Mouse (Mus musculus) liver, embryonic 13.5 days (tissue): Measurements from ENCODE around the gene Gm11037. TPM values are rescaled to one million over a fixed set of nuclear protein-coding genes. Genes with fewer than 3 reads are reported as not detected.

Experiments used
- ATAC-seq: fragments of 200-750 bp; cut with Nextera tagmentation; 2 replicates; pipeline ENCODE4 v1.8.0; 2017; ENCODE audit warnings: low read depth, mild to moderate bottlenecking, moderate number of reproducible peaks, moderate library complexity
- DNase-seq: peaks from one replicate; pipeline ENCODE4 v3.0.0; 2022
- H3K27ac ChIP-seq: fragments of 300-500 bp; sonication (generic); 2 replicates; pipeline ENCODE4 v1.5.1; 2015; ENCODE audit warnings: moderate library complexity, mild to moderate bottlenecking, inconsistent platforms
- H3K27me3 ChIP-seq: fragments of 300-500 bp; sonication (generic); 2 replicates; pipeline ENCODE4 v1.6.1; 2015; ENCODE audit warnings: mild to moderate bottlenecking, inconsistent platforms
- H3K36me3 ChIP-seq: fragments of 300-500 bp; sonication (generic); 2 replicates; pipeline ENCODE4 v1.6.1; 2015; ENCODE audit warnings: mild to moderate bottlenecking, inconsistent platforms
- H3K4me1 ChIP-seq: fragments of 300-500 bp; sonication (generic); replicated peaks from 2 replicates; pipeline ENCODE4 v1.6.1; 2015; ENCODE audit warnings: inconsistent platforms
- H3K4me2 ChIP-seq: fragments of 300-500 bp; sonication (generic); 2 replicates; pipeline ENCODE4 v1.6.1; 2015; ENCODE audit warnings: inconsistent platforms, mild to moderate bottlenecking, moderate library complexity
- H3K4me3 ChIP-seq: fragments of 300-500 bp; sonication (generic); replicated peaks from 2 replicates; pipeline ENCODE4 v1.5.1; 2015; ENCODE audit warnings: mild to moderate bottlenecking, inconsistent platforms
- H3K9ac ChIP-seq: fragments of 300-500 bp; sonication (generic); 2 replicates; pipeline ENCODE4 v1.6.1; 2015; ENCODE audit warnings: mild to moderate bottlenecking, inconsistent platforms
- H3K9me3 ChIP-seq: fragments of 300-500 bp; sonication (generic); replicated peaks from 2 replicates; pipeline ENCODE4 v1.6.1; 2016; ENCODE audit warnings: inconsistent platforms
- WGBS: fragments of 180-500 bp; shearing (Covaris S2); methylation state at CpG from one replicate; pipeline ENCODE4 v1.1.7; 2015; ENCODE audit not compliant: insufficient replicate concordance; 5-methylcytosine and 5-hydroxymethylcytosine counted together
- polyA plus RNA-seq: library from polyadenylated mRNA; unstranded; fragments of >200 nt; fragmentation: Nextera tagmentation; extraction: Ambion mirVana; gene quantifications from 2 replicates; pipeline ENCODE4 v1.2.1, GENCODE M21; 2015

Gm11037 gene
- polyA plus RNA-seq, 1 experiment from 2014 or later: not detected

DNA sequence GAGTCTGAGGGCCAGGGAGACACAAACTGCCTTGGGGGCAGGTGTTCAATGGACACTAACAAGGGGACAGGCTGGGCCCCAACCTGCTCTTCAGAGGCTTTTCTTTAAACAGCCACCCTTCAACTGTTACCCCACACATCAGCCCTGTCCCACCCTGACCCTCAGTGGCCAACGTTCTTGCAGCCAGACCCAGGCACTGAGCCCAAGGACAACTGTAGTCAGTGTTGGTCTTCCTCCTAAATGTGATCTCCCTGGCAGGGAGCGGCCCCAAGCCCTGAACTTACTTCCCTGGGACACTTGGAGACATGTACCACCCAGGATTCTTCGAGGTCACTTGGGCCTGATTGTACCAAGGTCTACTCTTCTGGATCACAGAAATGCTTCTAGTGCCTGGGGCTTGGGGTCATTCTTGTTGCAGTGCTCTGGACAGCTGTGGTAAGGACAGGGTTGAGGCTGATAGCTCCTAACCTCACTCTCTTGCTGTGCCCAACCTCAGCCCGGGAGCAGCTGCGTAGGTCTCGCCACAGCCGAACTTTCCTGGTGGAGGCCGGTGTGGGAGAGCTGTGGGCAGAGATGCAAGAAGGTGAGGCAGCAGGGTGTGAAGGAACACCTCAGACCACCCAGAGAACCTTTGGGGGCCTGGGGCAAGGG is 8.2 kb downstream of the Gm11037 start:
- no peaks in the 10 kb centered on the region for H3K9me3 ChIP-seq
- peak overlapping the region; percentile 1; the same call in 1 of the 2 replicates for H3K9ac ChIP-seq
- H3K4me3 ChIP-seq: no peak overlapping the region
- peak overlapping the region; percentile 23; the same call in 1 of the 2 replicates for H3K27ac ChIP-seq
- H3K27me3 ChIP-seq: no peaks in the 10 kb centered on the region
- H3K36me3 ChIP-seq: peaks cover 53% of the 10 kb centered on the region
- peaks cover 69% of the 10 kb centered on the region for H3K4me1 ChIP-seq
- no peak overlapping the region for H3K4me2 ChIP-seq
- DNase-seq (no peak), ATAC-seq (no peak)
- 87% methylated on average over 8 of the region's 8 CpGs for WGBS

DNA sequence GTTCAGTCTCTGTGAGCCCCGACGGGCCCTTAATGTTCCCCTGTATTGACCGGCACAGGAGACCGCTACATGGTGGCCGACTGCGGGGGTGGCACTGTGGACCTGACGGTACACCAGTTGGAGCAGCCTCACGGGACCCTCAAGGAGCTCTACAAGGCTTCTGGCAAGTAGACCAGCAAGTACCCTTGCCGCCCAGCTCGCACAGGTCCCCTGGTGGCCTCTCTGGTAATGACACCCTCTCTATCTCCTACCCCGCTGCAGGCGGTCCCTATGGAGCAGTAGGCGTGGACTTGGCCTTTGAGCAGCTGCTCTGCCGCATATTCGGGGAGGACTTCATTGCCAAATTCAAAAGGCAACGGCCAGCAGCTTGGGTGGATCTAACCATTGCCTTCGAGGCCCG is 9.3 kb downstream of the Gm11037 start:
- H3K9ac ChIP-seq: peak overlapping the region; percentile 53
- ATAC-seq (peak; percentile 83), DNase-seq (peak; percentile 83)
- peaks cover 64% of the 10 kb centered on the region for H3K36me3 ChIP-seq
- WGBS: 25% methylated on average over 18 of the region's 18 CpGs
- peak overlapping the region; percentile 66 for H3K27ac ChIP-seq
- H3K4me2 ChIP-seq: peak overlapping the region; percentile 28; the same call in 1 of the 2 replicates
- H3K9me3 ChIP-seq: no peaks in the 10 kb centered on the region
- no peaks in the 10 kb centered on the region for H3K27me3 ChIP-seq
- H3K4me3 ChIP-seq: 0 out of 2 replicates have a peak overlapping the region, but pooled peaks have one; percentile 8
- H3K4me1 ChIP-seq: peaks cover 63% of the 10 kb centered on the region

DNA sequence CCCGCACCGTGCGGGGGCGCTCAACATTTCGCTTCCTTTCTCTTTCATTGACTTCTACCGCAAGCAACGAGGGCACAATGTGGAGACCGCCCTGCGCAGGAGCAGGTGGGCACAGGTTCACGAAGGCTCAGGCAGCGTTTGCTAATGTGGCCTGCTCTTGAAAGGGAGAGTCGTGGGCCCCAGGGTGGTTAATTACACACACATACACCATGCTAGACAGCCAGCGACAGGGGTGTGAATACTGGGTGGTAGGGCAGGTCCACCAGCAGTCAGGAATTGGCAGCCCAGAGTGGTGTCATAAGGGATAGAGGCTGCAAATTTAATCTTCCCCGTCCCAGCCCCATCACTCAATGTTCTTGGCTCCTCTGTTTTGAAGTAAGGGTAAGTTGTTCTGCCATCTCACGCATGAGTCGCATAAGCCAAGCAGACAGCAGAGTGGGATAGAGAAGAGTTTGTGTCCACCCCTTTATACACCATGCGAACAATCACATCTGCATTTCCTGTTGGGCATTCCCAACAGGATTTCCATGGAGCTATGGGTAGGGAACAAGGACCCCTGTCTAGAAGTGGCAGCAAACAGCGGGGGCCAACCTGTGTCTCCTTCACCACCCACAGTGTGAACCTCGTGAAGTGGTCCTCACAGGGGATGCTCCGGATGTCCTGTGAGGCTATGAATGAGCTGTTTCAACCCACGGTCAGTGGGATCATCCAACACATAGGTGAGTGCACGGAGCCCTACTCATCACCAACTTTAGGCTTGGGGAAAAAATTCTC is 9.9 kb downstream of the Gm11037 start:
- Histone ChIP-seq H3K4me1 (peaks cover 57% of the 10 kb centered on the region), H3K36me3 (peaks cover 70% of the 10 kb centered on the region), H3K4me3 (0 out of 2 replicates have a peak overlapping the region, but pooled peaks have one; percentile 8), H3K9me3 (no peaks in the 10 kb centered on the region), H3K27ac (peak overlapping the region; percentile 47), H3K9ac (peak overlapping the region; percentile 53), H3K4me2 (peak overlapping the region; percentile 28; the same call in 1 of the 2 replicates), H3K27me3 (no peaks in the 10 kb centered on the region)
- ATAC-seq (peak; percentile 12; the same call in 1 of the 2 replicates), DNase-seq (no peak)
- 83% methylated on average over 22 of the region's 22 CpGs for WGBS

DNA sequence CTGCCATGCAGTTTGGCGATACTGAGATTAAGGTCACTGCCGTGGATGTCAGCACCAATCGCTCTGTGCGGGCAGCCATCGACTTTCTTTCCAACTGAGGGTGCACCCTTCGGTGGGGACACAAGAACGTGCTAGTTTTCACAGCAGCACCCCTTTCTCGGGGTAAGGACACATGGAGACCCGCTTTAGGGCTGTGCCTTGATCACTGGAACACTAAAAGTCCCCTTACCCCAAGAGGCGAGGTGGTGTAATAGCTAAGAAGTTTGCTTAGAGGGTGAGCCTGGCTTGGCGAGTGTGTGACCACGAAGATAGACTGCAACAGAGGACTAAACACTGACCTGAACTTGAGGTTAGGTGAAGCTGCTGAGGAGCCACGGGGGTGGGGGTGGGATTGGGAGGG is 11.8 kb downstream of the Gm11037 start:
- peaks cover 78% of the 10 kb centered on the region for H3K36me3 ChIP-seq
- 72% methylated on average over 13 of the region's 13 CpGs for WGBS

DNA sequence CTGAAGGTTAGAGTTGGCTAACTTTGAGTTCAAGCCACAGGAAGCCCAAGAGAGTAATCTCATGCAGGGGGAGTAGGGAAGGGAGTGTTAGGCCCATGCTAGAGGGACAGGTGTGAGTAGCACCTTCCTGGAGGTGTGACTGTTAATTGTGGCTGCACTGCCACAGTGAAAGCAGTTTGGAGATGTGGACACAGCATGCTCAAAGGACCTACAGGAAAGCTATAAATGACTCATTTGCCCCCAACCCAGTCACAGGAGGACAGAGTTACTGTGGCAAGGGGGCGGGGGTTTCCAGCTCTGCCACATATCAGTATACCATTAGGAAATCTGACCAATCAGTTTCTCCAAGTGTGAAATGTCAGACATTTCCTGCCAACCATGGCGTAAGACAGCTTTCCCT is 12.2 kb downstream of the Gm11037 start:
- Histone ChIP-seq H3K4me1 (peaks cover 44% of the 10 kb centered on the region), H3K27me3 (no peaks in the 10 kb centered on the region), H3K36me3 (peaks cover 82% of the 10 kb centered on the region), H3K4me3 (no peak overlapping the region), H3K9me3 (no peaks in the 10 kb centered on the region), H3K4me2 (no peak overlapping the region), H3K9ac (no peak overlapping the region), H3K27ac (no peak overlapping the region)
- no peak for ATAC-seq
- DNase-seq: no peak
- WGBS: 80% methylated on average over 2 of the region's 2 CpGs

More for the DNA sequence above, 11.8 kb downstream of the Gm11037 start:
- DNase-seq (no peak), ATAC-seq (no peak)
- Histone ChIP-seq H3K27ac (no peak overlapping the region), H3K27me3 (no peaks in the 10 kb centered on the region), H3K9me3 (no peaks in the 10 kb centered on the region), H3K4me2 (no peak overlapping the region), H3K9ac (no peak overlapping the region), H3K4me1 (peaks cover 44% of the 10 kb centered on the region), H3K4me3 (no peak overlapping the region)

DNA sequence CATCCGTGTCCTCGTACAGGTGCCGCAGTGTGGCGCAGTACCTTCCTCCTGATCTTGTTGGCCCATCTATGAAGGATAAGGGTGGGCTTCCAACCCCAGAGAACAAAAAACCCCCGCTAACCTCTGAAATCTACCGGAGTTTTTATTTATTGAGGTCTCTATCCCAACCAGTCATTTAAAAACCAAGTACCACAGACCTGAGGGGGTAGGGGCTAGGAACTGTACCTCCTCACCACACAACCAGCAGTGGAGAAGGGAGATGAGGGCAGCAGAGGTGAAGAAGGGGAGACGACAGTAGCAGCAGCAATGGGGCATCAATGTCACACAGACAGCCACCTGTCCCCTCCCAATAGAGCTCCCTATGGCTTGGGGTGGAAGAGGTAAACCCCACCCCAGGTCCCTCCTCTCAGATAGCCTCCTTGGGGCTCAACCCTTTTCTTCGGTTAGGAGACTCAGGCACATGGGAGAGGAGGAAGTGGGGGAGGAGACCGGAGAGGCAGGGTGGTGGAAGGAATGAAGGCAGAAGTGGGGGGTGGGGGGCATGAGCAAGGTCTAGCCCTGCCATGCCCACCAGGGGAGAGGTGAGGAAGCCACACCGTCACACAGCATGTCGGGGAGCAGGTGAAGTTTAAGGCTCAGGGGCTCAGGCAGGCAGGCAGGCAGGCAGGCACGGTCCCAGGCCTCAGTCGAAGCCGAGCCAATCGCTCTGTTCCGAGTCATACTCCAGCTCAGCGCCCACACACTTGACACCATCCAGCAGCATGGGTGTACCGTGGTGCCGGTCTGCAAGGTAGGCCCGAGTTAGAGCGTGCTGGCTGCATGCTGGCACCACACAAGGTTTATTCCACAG is 13.1 kb downstream of the Gm11037 start:
- Histone ChIP-seq H3K4me2 (no peak overlapping the region), H3K27ac (peak overlapping the region; percentile 23; the same call in 1 of the 2 replicates), H3K9ac (no peak overlapping the region), H3K4me3 (no peak overlapping the region), H3K4me1 (peaks cover 44% of the 10 kb centered on the region), H3K27me3 (no peaks in the 10 kb centered on the region), H3K9me3 (no peaks in the 10 kb centered on the region), H3K36me3 (peaks cover 91% of the 10 kb centered on the region)
- WGBS: 75% methylated on average over 21 of the region's 21 CpGs
- ATAC-seq (no peak), DNase-seq (no peak)

DNA sequence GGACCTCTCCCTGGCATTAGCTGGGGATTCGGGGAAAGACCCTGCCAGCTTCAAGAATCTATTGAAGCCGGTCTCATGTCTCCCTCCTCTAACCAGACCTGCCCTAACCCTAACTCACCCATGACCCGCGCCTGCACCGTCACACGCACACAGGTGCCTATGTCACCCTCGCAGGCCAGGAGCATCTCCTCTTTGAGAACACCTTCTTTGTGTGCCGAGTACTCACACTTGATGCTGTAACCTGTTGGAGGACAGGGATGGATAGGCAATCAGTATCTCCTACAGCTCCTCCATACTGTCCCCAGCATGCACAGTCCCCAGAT is 13.7 kb downstream of the Gm11037 start:
- Histone ChIP-seq H3K27me3 (no peaks in the 10 kb centered on the region), H3K9me3 (no peaks in the 10 kb centered on the region), H3K4me1 (peaks cover 44% of the 10 kb centered on the region), H3K4me3 (no peak overlapping the region), H3K27ac (peak overlapping the region; percentile 23; the same call in 1 of the 2 replicates), H3K4me2 (no peak overlapping the region), H3K9ac (no peak overlapping the region; the same call in 1 of the 2 replicates), H3K36me3 (peaks cover 96% of the 10 kb centered on the region)
- 96% methylated on average over 8 of the region's 8 CpGs for WGBS
- no peak for DNase-seq
- no peak for ATAC-seq

DNA sequence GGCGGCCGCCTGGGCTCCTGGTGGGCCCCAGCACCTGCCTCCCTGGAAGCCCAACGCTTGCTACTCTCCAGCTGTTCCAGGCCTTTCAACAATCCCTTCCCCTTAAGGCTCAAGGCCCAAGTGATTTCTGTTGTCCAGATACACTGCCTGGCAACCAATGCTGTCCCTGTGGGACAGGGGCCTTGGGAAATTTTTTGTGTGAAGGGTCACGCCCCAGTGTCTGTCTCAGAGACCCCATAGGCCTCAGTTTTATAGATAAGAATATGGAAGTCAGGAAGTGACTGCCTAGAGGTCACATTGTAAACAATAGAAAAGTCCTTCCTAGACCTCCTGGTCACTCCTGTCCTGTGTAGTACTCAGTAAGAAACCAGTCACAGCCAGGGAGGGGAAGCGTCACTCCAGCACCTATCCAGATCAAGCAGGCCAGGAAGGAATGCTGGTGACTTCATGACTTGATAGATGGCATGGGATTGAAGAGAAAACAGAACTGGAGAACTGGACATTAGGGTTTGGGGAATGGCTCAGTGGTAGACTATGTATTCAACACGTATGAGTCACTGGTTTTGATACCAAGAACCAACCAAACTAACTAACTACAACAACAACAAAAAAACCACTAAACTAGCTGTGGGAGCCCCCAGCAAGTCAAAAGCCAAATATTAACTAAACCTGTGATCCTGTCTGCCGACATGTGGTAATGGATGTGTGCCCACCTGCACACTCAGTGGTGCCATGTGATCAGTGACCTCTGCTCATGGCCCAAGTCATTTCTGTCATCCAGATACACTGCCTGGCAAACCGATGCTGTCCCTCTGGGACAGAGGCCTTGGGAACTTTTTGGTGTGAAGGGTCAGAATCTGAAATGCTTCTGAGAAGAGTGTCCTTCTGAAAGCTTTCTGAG is 15.3 kb downstream of the Gm11037 start:
- H3K27me3 ChIP-seq: no peaks in the 10 kb centered on the region
- H3K9me3 ChIP-seq: no peaks in the 10 kb centered on the region
- no peak overlapping the region for H3K4me3 ChIP-seq
- DNase-seq: no peak
- H3K4me2 ChIP-seq: no peak overlapping the region
- peaks cover 97% of the 10 kb centered on the region for H3K36me3 ChIP-seq
- ATAC-seq: no peak
- WGBS: 87% methylated on average over 8 of the region's 8 CpGs
- peaks cover 44% of the 10 kb centered on the region for H3K4me1 ChIP-seq
- H3K9ac ChIP-seq: no peak overlapping the region
- H3K27ac ChIP-seq: peak overlapping the region; percentile 44

DNA sequence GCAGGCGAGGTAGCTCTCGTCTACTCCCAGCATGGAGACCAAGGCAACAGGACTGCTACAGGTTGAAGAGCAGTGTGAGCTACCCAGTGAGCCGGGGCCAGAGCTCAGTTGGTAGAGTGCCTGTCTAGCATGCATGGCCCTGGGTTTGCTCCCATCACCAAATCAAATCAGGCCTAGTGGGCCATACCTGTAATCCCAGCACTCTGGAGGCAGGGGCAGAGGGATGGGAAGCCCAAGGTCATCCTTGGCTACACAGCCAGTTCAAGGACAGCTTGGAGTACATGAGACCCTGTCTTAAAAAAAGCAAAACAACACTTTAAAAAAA is 15.9 kb downstream of the Gm11037 start:
- peaks cover 97% of the 10 kb centered on the region for H3K36me3 ChIP-seq
- ATAC-seq: no peak
- H3K4me3 ChIP-seq: no peak overlapping the region
- no peak overlapping the region for H3K9ac ChIP-seq
- peak overlapping the region; percentile 44 for H3K27ac ChIP-seq
- DNase-seq: no peak
- H3K27me3 ChIP-seq: no peaks in the 10 kb centered on the region
- no peaks in the 10 kb centered on the region for H3K9me3 ChIP-seq
- H3K4me1 ChIP-seq: peaks cover 50% of the 10 kb centered on the region
- 86% methylated on average over 3 of the region's 3 CpGs for WGBS
- no peak overlapping the region for H3K4me2 ChIP-seq

DNA sequence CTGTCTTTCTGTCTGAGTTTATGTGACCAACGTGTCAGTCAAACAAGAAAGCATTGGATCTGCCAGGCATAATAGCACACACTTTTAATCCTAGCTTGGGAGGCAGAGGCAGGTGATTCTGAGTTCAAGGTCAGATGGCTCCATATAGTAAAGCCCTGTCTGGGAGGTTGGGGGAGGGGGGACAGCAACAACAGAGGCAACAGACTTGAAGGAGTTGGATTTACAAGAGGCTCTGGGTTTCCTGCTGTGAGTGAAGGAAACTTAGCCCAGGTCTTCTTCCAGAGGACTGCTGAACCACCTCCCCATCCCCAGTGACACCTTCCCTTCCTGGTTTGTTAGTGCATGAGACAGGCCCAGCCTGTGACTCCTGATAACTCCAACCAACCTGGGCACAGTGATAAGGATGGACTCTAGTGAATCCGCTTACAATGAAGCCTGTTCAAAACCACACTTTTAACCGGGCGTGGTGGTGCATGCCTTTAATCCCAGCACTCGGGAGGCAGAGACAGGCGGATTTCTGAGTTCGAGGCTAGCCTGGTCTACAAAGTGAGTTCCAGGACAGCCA is 19.0 kb downstream of the Gm11037 start:
- ATAC-seq (peak; percentile 97), DNase-seq (peak; percentile 77)
- 32% methylated on average over 7 of the region's 7 CpGs for WGBS
- Histone ChIP-seq H3K4me2 (peak overlapping the region; percentile 46), H3K36me3 (peaks cover 89% of the 10 kb centered on the region), H3K27ac (peak overlapping the region; percentile 89), H3K27me3 (no peaks in the 10 kb centered on the region), H3K9me3 (no peaks in the 10 kb centered on the region), H3K4me1 (peaks cover 71% of the 10 kb centered on the region), H3K9ac (peak overlapping the region; percentile 53; the same call in 1 of the 2 replicates), H3K4me3 (0 out of 2 replicates have a peak overlapping the region, but pooled peaks have one; percentile 4)
